Mouse (Mus musculus) urinary bladder, postnatal 25 days (tissue): ENCODE measurements at regions not wholly inside any gene's neighbourhood (a gene's known extent, or its start where the extent isn't known, plus 50 kb on each side); places are given as distances from the start of the nearest gene placed in this dataset.
"Not testable (repeated sequence)": the region's sequence is repeated elsewhere in the genome, so short reads cannot be mapped to it uniquely, and the experiment has no call there.

Experiments
- DNase-seq: peaks from one replicate; pipeline ENCODE4 v3.0.0; 2022; ENCODE audit warnings: low spot score

DNA sequence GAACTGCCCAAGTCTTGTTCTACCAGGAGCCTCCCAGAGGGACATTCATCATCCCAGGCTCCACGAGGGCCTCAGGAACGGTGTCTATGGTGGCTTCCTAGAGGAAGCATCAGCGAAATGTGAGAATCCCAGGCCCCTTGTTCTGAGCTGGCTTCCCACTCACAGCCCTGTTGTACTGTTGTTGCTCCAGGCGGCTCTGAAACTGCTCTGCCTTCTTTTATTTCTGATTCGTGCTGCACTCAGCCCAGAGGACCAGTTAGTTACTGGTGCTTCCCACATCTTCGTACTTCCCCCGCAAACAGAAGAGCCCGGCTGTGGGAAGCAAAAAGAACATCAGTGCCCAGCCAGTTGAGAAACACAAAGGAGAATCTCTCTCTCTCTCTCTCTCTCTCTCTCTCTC is 202.3 kb downstream of the Diras2 start:
- DNase-seq: no peak

DNA sequence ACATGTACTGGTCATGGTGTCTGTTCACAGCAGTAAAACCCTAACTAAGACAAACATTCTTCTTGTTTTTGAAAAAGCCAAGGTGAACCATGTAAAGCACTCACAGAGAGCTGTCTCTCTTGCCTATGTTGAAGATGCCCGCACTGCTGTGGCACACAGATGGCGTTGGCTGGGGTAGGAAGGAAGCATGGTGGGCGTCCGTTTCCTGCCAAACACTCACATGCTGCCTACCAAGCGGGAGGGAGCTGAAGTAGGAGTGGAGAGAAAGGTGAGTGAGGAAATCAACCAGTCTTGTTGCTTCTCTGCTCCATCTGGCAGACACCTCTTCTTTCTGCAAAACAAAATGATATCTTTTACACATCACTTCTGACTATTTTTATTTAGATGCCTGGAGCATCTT is 200.0 kb downstream of the Diras2 start:
- DNase-seq: no peak

DNA sequence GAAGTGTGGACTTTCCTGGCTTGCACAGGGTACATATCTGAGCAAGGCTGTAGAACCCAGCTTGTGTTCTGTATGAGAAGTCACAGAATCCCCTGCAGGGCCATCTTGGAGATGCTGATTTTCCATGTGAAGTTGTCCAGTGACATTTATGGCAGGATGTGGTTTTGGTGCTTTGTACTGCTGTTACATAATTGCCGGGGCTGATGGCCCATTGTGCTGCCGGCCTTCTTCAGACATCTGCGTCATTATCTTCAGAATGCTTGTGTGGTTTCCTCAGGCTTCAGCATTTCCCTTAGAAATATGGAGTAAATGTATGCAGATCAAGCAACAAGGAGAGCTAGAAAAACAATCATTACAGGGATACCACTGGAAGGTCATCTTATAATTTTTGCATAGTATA is 196.1 kb downstream of the Diras2 start:
- DNase-seq: no peak

DNA sequence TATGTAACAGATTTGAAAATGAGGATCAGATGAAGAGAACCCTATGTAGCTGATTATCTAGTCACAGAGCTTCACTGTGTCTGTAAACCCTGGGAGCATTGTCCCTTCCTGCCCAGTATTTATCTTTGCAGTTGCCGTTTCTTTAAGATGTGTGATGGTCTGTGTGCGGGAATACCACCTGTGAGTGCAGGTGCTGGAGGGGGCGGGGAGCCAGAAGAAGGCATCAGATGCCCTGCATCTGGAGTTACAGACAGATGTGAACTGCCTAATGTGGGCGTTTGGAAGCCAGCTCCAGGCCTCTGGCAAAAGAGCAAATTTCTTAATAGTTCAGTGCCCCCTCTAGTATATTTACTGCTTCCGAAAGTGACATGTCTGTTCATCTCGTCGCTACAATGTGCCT is 193.1 kb downstream of the Diras2 start:
- DNase-seq: no peak

DNA sequence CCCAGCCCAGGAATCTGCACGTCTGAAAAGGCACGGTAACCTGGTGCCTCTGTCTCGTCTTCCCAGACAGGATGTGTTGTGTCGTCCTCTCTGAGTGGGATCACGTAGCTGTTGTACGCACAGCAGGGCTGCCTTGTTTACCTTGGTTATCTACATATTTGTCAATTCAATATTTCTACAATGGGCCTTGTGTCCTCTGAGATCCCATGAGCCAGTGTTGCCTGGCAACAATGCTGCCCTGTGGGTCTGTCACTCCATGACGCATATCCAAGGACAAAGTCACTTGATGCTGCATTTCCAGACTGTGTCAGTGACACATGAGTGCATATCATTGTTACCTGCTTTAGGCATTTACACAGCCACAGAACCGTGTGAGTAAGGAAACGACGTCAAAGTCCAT is 191.9 kb downstream of the Diras2 start:
- no peak for DNase-seq

DNA sequence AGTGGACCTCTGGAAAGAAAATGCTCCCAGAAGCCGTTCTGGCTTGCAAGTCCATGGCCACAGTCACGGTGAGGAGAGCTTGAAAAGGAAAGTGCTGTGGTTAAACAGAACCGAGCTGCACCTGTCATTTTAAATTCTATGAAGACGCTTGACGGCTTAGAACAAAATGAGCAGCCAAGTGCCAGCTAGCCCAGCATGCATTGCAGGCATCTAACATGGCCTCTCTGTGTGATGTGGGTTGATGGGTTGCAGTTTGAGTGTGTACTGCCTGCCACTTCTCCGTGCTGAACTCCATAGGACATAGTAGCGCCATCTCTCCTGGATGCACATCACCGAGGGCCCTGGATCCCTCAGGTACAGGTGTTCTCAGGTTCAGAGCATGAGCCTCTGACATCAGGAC is 189.1 kb downstream of the Diras2 start:
- no peak for DNase-seq

DNA sequence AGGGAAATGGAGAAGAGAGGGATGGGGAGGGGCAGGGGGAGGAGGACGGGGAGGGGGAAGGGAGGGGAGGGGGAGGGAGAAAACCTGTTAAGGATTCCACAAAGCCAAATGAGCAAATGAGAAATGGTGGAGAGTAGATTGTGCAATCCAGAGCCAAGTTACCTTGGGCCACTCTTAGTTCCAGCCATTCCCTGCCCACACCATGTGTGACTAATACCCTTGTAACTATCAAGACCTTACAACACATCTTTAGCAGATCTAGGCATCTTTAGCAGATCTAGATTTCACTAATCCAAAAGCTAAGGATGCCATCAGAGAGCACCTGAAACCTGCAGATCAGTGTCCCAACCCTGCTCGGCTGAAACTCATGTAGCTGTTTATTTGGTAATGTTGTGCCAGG is 186.7 kb downstream of the Diras2 start:
- DNase-seq: no peak

DNA sequence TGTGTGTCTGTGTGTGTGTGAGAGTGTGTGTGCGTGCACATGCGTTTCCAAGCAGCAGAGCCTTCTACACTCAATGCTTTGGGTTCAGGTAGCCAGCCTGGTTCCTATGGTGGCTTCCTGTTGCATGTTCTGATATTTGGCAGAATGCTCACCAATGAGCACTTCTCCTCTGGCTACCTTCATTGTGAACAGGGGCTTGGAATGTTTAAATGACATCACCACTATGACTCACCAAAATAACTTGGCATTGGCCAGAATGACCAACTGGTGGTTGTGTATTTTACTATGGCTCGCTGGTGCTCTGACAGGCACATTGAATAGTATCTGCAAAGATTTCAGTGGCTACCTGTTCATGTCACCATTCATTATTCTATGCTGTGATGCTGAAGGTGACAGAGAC is 186.2 kb downstream of the Diras2 start:
- no peak for DNase-seq

DNA sequence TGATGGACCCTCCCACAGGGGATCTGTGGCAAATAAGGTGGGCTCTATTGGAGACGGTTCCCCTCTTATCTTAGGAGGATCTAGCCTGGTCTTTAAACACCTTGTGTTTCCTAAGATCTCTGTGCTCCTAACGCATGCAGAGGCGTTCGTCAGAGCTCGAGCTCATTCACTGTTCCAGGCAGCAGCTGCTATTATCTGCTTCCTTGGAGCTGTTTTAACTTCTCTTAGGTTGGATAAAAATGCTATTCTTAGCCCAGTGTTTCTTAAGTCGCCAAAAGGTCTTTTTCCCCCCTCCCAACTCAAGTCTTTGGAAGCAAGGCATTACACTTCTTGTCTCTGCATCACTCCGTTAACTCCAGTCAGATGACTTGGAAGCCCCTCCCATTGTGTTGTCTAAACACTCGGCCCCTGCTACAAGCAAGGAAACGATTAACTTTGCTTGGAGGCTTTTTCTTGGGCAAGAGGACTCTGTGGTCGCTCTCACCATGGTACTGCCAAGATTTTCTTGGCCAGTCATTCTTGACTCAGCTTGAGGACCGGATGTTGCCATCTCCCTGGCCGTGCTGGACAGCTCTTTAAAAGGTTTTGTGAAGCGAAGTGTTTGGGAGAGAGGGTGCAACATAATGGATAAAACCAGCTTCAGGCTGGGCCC is 185.6 kb downstream of the Diras2 start:
- no peak for DNase-seq

DNA sequence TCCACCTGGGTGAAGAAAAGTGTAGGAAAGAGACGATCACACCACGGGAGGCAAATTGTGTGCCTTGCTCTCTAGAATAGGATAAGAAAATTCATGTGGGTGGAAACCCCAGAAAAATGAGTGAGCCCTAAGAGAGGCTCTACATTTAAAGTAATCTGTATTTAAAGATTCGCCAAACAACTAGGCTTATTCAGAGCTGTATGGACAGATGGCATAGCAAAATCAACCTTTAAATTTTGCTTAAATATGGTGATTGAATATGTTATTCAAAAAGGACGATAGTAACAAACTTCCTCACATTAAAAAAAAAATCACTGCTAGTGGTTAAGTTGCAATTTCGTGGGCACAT is 185.1 kb downstream of the Diras2 start:
- DNase-seq: no peak

DNA sequence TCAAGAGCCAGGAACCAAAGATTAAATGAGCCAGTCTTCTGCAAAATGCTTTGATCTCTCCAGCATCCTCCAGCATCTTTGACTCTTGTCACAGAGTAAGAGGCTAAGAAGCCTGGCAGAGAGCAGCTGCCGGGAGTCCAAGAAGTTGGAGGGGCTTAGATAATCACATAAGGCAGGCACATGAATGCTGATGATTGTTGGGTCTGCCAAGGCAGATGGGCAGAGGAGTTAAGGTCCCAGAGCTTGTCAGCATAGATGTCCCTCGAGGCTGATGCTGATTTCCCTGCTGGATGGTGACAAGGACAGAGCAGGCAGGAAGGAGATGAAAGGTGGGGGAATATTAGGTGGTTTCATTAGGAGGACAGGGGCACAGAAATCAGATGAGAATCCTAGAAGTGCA is 183.4 kb downstream of the Diras2 start:
- no peak for DNase-seq

DNA sequence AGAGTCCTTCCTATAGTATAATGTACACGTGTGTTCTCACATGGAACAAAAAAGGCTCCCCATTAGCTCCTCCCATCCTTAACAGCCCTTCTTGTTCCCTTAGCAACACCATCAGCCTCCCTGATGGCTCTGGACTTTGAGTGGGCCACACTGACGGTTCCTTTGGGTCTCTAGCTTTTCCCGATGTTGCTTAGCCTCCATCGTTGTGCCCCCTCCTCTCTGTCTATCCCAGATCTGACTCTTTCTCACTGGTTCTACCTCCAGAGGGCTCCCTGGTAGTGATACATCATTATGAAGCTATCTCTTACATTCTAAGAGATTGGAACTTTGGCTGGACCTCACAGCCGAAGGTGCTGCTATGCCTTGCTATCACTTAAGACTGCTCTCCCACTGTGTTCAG is 181.5 kb downstream of the Diras2 start:
- DNase-seq: no peak

DNA sequence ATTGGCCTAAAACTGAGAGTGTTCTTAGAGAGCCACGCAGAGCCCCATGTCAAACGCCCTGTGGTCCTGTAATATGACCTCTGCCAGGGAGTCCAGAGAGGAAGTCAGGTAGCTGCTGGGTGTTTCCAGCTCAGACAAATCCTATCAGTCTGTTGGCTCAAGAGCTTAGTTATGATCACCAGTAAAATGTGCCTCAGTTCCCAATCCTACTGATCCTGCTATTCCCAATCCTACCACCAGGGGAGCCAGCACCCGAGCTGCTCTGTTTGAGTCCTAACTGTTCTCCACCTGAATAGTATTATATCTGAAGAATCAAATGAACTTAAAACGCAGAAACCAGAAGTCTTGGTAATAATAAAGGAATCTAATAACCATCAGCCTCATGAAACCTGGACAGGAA is 178.5 kb downstream of the Diras2 start:
- DNase-seq: no peak

DNA sequence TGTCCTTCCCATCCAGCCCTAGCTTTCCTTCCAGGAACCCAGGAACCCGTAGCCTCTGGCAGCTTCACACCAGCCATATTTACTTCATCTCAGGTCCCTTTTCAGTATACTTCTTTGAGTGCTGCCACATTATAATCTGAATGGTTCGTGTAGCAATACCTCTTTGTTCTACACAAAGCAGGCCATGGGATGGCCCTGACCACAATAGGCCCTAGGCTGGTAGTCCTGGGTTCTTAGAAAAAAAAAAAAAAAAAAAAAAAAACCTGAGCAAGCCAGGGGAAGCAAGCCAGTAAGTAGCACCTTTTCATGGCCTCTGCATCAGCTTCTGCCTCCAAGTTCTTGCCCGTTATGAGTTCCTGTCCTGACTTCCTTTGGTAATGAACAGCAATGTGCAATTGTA is 177.6 kb downstream of the Diras2 start:
- DNase-seq: no peak

DNA sequence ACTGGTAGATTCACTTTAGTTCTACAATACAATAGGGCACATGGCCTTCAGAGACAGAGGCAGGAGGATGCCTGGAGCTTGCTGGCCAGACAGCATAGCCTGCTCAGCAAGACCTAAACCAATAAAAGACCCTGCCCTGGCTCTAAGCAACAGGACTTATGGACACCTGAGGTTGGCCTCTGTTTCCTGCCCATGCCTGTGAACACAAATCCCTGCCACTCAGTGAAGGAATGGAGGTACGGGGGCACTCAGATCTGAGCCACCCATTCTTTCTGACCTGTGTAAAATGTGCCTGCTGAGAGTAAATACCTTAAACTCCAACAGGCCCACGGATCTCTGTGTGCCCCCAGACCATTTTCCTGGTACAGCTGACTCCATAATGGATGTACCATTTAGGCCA is 177.1 kb downstream of the Diras2 start:
- no peak for DNase-seq

DNA sequence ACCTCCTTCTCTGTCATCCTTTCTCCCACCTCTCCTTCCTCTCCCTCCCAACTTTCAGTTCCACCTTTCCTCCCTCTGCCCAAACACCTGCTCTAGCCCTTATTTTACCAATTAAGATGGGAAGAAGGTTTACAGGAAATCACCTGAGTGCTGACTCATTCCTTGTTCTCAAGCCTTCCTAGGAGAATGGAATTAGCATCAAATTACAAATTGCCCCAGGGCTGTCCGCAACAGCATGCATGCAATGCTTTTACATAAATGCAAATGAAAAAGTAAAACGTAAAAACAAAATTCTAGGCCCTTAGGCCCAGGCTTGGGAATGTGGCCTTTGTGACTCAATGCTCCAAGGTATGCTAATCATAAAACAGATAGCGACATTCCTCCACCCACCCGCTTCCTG is 175.2 kb downstream of the Diras2 start:
- not testable (repeated sequence) for DNase-seq

DNA sequence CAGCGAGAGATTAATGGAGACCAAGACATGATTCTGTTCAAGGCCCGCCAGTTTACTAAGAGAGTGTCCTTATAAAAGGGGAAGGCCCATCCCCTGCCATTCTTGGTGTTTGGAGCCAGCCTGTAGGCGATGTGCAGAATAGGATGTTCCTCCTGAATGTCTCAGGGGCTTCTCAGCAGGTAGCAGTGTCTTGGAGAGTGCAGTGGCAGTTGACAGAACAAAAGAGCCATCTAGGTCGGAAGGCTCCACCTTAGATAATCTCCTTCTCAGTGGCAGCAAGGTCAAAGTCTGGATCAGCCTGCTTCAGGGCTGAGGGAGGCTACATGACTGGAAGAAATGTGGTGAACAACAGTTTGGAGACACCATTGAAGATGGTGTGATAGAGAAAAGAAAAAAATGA is 171.7 kb downstream of the Diras2 start:
- not testable (repeated sequence) for DNase-seq

DNA sequence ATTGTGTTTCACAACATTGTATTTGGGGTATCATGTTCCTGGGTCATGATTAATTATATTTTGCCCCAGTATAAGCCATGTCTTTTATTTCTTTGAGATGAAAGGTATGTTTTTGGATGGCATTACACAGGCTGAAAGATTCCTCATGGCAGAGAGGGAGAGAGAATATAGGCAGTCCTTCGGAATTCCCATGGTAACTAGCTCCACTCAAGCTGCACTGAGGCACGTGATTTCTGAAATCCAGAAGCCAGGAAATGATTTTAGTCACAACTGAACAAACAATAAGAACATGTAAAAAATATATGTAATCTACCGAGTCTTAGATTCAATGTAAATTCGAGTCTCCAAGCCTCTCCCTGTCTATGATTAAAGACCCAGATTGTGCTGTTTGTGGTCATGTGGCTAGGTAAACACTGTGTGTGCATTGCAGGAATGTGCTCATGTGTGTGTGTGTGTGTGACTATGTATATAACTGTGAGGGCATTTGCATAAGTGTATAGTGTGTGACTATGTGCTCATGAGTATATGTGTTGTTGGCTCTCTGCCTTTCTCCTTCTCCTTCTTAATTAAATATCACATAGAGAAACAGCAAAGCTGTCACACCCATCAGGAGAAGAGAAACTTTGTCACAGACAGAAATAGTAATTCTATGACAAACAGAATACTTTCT is 169.8 kb downstream of the Diras2 start:
- DNase-seq: no peak

DNA sequence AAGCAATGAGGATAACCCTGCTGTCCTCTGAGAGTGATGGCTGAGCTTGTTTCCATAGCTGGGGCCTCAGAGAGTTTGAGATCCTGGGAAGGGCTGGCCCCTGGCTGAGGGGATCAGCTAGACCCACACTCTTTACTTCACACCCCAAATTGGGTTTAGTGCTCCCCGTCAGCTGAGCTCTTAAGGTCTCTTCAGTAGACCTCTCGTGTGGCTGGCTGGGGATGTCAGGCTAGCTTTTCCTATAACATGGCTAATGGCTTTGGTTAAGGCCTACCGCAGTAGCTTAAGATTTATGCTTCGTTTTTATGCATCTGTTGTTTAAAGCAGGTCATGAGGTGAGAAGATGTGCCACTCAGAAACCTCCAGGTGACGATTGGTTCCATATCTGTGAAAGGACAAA is 168.8 kb downstream of the Diras2 start:
- DNase-seq: no peak

DNA sequence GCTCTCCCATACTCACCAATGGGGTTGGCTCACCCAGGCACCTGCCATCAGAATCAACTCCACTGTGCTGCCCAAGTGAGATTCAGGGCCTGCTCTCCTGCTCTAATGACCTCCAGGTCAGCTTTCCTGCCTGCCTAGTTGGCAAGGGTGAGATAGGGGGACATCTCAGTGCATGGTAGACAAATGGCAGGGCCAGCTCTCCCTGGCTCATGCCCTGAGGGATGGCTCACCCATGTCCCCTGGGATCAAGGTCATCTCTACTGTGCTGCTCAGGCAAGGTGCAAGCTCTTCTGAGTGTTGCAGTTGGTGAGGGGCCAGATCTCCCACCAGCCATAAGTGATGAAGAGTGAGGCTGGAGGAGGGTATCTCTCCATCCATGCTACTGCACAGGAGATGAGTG is 161.2 kb downstream of the Diras2 start:
- no peak for DNase-seq

DNA sequence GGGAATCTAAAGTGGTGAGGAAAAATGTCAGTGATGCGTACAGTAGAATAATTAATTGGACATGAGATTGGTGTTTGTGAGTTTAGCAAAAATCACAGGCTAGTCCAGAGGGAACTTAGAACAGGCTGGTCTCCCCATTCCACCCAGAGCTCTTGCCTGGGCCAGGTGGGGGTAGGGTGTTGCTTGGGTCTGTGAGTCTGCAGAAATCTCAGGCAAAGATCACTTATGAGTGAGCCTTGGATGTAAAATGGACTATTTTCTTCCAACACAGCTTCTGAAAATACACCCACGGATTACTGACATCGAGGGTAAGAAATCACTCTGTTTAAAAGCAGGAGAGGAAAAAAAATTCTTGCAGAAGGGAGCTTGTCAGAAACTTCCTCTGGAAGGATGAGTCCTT is 159.1 kb downstream of the Diras2 start:
- DNase-seq: no peak

DNA sequence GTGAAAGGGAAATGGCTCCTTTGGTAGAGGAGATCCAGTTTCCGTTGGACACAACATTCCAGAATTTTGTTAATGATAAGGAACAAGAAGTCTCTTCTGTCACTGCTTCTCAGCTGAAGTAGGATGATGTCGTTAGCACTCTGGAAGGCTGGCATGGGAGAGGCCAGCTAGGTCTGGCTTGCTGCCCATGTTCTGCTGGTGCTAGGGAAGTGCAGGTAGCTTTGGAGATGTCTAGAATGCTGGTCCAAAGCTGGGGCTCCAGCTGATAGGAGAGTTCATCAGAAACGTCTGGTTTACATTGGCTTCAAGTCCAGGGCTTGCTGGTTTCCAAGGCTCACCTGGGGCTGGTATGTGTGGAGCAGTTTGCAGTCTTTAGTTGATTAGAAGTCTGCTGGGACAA is 156.3 kb downstream of the Diras2 start:
- no peak for DNase-seq

DNA sequence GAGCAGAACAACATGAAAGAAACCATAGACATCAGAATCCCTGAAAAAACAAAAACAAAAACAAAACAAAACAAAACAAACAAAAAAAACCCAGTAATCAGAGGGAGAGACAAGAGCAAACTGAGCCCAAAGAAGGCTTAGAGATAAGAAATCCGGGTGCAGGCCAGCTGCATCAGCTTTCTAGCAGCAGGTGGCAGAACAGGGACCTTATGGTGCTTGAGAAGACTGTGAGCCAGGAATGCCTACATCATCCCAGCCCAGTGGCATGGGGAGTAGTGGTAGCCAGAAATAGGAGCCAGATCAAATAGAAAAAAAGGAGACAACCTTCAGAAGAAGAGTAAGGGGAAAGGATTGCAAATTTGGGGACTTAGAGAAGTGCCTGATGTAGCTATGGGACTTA is 152.8 kb downstream of the Diras2 start:
- DNase-seq: no peak

DNA sequence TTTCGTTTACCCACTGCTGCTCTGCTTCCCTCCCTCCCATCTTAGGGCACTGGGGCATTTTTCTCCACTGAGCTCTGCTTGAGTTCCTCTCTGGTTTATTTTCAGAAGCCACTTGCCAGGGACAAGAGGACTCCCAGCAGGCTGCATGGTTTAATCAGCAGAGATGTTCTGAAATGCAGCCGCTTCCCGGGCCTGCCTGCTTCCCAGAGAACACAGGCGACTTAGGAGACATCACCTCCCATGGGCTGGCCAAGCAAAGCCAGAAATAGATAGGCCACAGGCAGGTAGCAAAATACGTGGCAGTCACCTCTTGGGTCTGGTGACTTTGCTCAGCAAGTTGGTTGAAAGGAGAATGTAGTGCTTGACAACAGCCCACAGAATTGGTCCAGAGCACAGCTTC is 141.8 kb downstream of the Diras2 start:
- DNase-seq: no peak
